Mouse (Mus musculus): ENCODE data around the gene Gm5105. TPM values are rescaled to one million over a fixed set of nuclear protein-coding genes. Genes with fewer than 3 reads are reported as not detected.

Gm5105 gene
- total RNA-seq, 4 experiments from 2014 or later = 0.72 to 1.8 (median 1.2) TPM

DNA sequence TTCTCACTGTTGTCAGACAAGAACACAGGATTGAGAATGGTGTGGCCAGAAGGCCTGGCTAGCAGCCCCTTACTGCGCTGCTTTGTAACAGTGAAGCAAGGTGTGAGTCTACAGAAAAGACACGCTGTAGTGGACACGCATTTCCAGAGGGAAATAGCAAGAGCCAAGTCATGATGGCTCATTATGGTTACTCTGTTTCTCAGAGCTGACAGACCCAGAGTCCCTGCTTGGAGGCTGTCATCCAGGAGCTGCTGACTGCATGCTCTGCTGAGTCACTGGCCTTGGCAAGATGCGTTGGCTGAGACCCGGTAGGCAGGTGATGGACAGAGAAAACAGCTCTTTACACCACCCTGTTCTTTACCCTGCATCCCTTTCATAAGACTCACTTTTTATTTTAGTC, 37.8 kb downstream of the Gm5105 start:
- peak; percentile 62 to 75 for DNase-seq (ENCODE audit: low spot score in 2 of 2)

DNA sequence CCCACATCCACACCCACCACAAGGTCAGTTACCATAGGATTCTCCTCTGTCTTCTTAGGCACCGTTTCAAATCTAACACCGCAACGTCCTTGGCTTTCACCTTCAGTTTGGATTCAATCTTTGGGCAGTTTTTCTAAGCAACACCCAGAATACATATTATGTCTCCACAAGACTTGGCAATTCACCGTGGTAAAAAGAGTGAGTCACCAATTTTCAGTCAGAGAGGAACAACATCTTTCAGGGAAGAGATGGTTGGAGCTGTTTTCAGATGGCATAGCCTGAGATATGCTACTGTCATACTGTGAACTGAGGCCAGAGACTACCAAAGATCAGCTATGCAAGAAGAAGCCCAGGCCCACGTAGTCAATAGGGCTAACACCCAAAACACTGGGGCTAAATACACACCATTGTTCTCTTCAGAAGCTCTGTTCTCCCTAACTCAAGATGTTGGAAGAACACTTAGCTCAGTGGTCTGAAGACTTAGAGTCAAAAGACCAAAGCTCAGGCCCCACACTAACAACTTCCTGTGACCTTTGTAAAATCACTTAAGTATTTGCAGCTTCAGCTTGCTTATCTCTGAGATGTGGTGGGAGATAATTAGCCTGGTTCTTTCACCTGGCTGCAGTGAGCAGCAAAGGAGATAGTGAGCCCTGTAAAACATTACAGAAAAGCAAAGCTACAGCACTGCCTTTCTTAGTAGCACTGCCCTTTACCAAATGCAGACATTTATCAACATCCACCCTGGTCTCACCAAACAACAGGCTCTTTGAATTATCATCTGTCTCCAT, 39.4 kb downstream of the Gm5105 start:
- DNase-seq (ENCODE audit: low spot score in 2 of 2) = no peak

DNA sequence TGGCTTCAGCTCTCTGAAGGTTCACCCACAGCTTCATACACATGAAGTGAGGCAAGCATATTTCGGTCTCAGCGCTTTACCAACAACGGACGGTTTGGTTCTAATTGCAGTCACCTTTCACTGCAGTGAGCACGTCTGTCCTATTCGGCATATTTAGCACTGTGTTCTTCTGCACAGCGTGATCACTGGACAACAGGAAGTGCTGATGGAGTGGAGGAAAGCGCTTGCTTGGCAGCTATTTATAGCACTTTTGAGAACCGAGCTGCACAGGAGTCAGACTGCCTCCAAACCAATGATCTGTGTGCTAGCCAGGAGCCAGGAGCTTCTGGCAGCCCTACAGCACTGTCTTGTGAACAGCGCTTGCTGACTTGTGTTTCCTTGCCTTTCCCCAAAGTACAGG, 40.9 kb downstream of the Gm5105 start:
- DNase-seq (ENCODE audit: low spot score in 2 of 2) = peak; percentile 64 to 87

DNA sequence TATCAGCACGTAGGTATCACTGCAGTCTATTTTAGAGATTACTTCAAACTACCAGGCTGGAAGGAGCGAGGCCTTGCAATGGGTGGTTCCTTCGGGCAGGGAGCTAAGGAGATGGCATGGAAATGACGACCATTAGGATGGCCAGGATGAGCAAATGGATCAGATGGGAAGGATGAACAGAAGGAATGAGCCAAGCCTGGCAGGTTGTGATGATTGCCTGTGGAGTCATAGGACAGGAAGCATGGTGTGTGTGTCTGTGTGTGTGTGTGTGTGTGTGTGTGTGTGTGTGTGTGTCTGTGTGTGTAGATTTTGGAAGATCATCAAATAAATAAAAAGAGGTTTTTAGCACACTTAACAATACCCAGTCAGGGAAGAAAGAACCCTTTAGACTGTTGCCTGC, 44.5 kb downstream of the Gm5105 start:
- DNase-seq (ENCODE audit: low spot score in 2 of 2) = no peak

DNA sequence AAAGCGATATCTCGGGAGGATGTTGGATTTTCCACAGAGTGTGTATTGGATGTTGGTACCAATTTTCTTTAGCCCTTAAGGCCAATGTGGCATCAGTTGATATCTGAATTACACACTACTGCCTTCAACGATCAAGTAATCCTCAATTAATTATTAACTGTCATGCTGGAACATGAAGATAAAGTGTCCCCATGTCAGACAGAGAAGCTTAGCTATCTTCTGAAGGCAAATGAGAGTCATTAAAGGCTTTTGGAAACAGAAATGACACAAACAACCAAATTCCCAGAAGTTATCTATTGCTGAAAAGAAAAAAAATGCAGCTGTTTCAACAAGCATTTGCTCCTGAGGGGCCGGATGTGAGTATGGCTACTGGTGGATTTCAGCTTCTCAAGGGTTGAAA, 45.2 kb downstream of the Gm5105 start:
- DNase-seq (ENCODE audit: low spot score in 2 of 2) = no peak

DNA sequence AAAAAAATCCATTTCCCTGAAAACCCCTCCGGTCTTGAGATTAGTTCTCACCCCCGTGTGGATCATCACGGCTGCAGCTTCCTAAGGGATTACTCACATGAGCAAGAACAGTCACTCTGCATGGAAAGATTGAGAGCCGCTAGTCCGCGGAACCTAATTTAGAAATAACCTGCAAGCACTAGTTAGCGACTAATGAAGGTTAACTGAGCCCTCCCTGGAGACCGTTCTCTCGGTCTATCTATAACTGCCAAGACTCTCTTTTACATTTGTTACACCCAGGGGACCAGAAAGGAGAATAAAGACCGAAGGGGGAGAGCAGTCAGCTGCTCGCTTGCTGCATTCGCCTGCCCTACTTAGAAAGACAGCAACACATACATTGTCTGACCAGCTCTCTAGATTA, 50.4 kb downstream of the Gm5105 start:
- no peak for DNase-seq (ENCODE audit: low spot score in 2 of 2)

DNA sequence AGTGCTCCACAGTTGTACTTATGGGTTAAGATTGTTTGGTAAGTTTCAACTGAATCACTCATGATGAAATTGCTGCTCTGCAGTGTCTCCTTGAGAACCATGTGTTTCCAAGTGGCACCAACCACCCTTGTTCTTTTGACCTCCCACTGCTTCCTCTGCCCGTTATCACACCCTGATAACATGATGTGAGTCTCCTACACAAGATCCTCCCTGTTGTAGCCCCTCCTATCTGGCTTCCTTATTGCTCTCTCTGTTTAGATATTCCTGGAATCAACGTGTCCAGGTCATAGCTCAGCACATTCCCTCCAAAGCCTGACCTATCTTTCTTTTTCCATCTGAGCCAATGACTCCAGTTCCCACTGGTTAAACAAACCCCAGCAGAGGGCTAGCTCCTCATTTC, 52.5 kb downstream of the Gm5105 start:
- no peak for DNase-seq (ENCODE audit: low spot score in 2 of 2)

DNA sequence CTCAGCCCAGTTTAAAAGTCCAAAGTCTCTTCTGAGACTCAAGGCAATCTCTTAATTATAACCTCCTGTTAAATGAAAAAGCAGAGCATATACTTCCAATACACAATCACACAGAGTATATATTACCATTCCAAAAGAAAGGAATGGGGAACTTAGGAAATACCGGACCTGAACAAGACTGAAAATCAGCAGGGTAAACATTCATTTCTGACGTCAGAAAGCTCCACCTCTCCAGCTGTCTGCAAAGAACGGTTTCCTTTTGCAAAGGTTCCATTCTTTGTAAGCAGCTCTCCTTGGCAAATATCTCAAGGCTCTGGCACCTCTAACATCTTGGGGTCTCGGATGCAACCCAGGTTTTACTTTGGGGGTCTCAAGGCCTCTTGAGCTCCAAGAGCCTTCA, 54.8 kb downstream of the Gm5105 start:
- DNase-seq (ENCODE audit: low spot score in 2 of 2) = no peak

DNA sequence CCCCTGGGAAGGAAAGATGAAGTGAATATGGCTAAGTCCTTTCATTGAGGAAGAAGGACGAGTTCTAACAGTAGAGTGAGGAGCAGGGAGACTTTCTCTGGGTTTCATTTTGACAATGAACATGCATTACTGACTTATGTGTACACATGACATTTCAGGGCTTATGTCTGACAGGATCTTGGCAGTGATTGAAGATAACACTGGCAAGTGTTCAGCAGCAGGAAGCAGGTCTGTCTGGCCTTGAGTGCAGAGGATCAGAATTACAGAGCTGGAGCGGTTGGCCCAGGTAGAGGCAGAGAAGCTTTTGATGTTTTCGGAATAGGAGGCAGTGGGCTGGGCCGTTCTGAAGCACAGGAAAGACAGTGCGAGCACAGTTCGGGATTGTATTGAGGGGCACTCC, 59.0 kb downstream of the Gm5105 start:
- no peak for DNase-seq (ENCODE audit: low spot score in 2 of 2)

DNA sequence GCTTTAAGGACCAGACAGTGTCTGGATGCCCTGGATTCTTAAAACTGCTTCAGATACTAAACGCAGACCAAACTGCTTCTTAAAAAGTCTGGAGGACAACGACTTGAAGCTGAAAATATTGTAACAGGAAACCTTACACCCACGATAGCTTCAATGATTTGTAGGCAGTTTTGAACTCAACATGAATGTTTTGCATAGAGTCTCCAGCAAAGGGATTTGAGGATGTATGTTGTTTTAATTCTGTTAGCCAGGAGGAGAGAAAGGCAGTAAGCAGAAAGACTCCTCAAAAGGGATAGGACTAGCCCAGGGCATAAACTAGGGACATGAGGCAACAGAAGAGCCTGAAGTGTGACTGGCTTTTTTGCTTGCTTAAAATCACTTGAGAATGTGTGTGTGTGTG, 60.3 kb downstream of the Gm5105 start:
- DNase-seq (ENCODE audit: low spot score in 2 of 2) = no peak

DNA sequence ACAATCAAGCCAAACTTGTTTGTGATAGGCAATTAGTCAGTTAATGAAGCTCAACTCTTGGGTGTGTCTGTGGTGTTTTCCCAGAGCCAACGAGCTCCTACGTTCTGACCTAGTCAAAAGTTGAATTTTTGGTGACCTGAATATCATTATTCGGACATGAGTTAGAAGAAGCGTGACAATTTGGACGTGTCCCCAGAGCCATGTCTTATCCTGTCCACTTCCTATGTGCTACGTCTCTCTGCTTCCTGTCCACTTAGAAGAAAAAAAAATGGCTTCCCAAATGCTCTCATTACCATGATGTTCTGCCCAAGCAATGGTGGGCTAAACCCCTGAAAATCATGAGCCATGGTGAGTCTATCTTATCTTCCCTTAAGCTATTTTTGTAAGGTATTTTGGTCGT, 63.9 kb downstream of the Gm5105 start:
- DNase-seq (ENCODE audit: low spot score in 2 of 2) = no peak

DNA sequence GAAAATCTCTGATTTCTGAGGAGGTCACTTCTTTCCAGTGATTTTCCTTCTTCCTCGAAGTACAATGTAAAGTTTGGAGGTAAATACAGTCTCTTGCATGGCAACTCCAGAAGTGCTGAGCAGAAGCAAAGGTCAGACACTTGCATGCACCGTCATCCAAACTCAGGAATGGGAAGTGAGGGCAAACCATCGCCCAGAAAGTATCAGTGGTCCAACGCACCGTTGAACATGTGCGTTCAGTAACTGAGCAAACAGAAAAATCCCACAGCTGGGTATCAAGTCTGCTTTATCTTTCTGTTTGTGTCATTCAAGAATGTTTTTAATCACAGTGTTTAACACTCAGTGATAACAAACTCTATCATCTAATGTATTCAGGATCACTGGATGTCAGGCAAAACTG, 64.6 kb downstream of the Gm5105 start:
- DNase-seq (ENCODE audit: low spot score in 2 of 2) = no peak

DNA sequence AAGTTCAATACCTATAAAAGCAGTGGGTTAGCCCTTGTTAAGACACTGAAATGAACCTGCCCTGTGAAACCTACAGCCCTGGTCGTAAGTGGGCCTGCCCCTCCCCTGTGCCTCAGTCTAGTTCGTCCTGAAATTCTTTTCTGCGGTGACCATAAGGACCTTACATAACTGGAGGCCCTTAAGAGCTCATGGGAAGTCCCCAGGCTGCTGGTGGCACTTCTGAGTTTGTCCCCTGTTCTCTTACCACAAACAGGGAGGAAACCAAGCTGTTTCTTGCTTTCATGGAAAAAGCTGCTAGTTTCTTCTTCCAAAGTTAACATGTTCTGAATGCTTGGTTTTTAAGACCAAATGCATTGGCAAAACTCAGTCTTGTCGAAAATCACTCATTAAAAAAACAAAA, 65.3 kb downstream of the Gm5105 start:
- no peak for DNase-seq (ENCODE audit: low spot score in 2 of 2)

DNA sequence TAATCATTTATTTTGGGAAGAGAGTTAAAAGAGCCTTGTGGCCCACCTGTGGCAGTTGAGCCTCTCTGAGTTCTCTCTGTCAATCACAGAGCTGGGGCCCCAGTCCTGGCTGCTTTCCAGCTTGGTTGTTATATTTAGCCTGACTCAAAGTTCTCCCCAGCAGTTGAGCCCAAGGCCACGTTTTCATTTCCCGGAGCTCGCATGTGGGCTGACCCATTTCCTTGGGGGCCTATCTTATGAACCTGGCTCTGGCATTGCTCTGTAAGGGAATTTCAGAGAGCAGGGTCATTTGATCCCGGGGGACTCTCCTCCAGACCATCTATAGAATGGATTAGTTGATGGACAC, 66.5 kb downstream of the Gm5105 start:
- DNase-seq (ENCODE audit: low spot score in 2 of 2) = peak; percentile 62 to 73

DNA sequence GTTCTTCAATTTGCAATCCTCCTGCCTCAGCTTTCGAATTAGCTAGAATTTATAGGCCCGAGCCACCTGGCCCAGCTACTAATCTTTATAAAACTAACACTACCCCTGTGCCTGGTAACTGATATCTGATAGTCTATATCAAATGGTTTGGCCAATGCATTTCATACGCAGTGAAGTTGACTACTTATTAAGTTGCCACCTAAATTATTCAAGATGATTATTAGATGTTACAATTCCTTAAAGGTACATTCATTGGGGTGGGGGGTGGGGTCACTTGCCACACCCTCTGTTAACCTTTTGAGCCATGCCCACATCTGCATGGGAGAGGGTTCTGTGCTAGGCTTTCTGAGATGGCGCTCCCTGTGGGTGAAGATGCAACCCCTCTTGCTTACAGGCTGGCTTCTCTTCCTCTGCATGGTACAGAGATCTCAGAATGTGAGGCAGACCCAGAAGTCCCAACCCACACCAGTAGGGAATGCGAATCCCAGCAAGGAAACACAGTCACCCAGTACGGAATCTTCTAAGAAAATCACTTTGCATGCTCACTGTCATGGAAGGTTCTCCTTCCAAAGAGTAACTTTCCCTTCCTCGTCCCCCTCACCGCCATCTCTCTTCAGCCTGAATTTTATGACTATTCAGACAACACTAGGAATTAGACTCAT, 67.0 kb downstream of the Gm5105 start:
- no peak for DNase-seq (ENCODE audit: low spot score in 2 of 2)

DNA sequence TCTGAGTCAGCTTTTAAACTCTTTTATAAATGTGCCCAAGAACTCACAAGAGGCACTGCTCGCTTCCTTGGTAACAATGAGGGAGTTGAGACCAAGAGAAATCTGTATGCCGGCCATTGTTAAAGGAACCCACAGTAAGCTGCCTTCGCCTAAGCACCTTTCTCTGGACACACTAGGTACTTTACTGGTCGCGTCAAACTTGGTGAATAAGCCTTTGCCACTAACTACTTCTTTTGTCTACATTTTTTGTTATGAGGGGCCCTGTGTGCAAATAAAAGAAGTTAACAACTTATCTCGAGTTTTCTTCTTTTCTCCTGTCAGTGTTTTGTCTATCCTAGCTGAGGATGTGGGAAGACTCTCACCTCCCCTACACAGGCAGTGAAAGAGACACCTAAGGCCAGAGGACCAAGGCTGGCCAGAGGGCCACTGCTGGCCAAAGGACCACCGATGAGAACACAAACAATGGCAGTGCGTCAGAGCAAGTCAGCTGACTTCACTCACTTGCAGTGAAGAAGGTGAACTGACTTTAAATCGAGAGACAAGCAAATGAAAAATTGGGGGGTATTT, 67.9 kb downstream of the Gm5105 start:
- DNase-seq (ENCODE audit: low spot score in 2 of 2) = no peak

Other genes starting within 250 kb of the Gm5105 start
- 10 to 100 TPM; 70.3 to 85.0 (median 79.7) TPM for gene H2afz, start 202.9 kb downstream of the Gm5105 start, total RNA-seq (2022)
- gene Dnajb14, start 199.7 kb downstream of the Gm5105 start, total RNA-seq (2022) = 1 to 10 TPM; 5.1 to 9.1 (median 7.7) TPM
- 10 to 100 TPM; 46.7 to 51.7 (median 50.5) TPM for gene Lamtor3, start 148.9 kb downstream of the Gm5105 start, total RNA-seq (2022)
- gene Dapp1, start 85.8 kb downstream of the Gm5105 start, total RNA-seq (2022) = 1 to 10 TPM; 1.2 to 2.4 (median 1.9) TPM
- 100 to 1,000 TPM in 1 of 4 experiments, 10 to 100 TPM in 3; 52.7 to 126 (median 95.8) TPM for gene 1110002E22Rik, start 2.3 kb downstream of the Gm5105 start, total RNA-seq (2022)
- gene Trmt10a, start 76.1 kb upstream of the Gm5105 start, total RNA-seq (2022) = 1 to 10 TPM in 3 of 4 experiments, under 1 TPM in 1; 0.80 to 2.5 (median 2.1) TPM
- gene Mttp, start 77.6 kb upstream of the Gm5105 start, total RNA-seq (2022) = 1 to 10 TPM; 1.3 to 2.5 (median 1.5) TPM
- gene 4930579F01Rik, start 126.4 kb upstream of the Gm5105 start, total RNA-seq (2022) = not detected
- under 1 TPM; 0.12 to 0.88 (median 0.37) TPM for gene Adh7, start 150.4 kb upstream of the Gm5105 start, total RNA-seq (2022)
- 10 to 100 TPM; 14.7 to 36.9 (median 23.9) TPM for gene Adh1, start 193.6 kb upstream of the Gm5105 start, total RNA-seq (2022)
- gene Adh6a, start 245.9 kb upstream of the Gm5105 start, total RNA-seq (2022) = not detected